Mouse (Mus musculus) small intestine, adult 2 months (tissue): ENCODE data around the gene Elp4. TPM values are rescaled to one million over a fixed set of nuclear protein-coding genes. Genes with fewer than 3 reads are reported as not detected.

ENCODE experiments used
- H3K27ac ChIP-seq: fragments of 200-500 bp; 2 replicates; pipeline ENCODE4 v1.5.1; 2012; ENCODE audit warnings: low read depth, low read length, control low read depth, inconsistent platforms; ENCODE audit not compliant: insufficient read depth
- H3K27me3 ChIP-seq: fragments of 200-500 bp; 2 replicates; pipeline ENCODE4 v1.6.1; 2012; ENCODE audit warnings: mild to moderate bottlenecking, moderate library complexity, low read length, inconsistent platforms; ENCODE audit not compliant: control insufficient read depth, insufficient read depth
- H3K36me3 ChIP-seq: fragments of 200-500 bp; 2 replicates; pipeline ENCODE4 v1.6.1; 2012; ENCODE audit warnings: mild to moderate bottlenecking, low read length, control low read depth, inconsistent platforms; ENCODE audit not compliant: control insufficient read depth, insufficient read depth
- H3K4me1 ChIP-seq: fragments of 200-500 bp; 2 replicates; pipeline ENCODE4 v1.6.1; 2012; ENCODE audit warnings: low read length, inconsistent platforms, mixed read lengths; ENCODE audit not compliant: control insufficient read depth, insufficient read depth, insufficient read length
- H3K4me3 ChIP-seq: fragments of 200-500 bp; 2 replicates; pipeline ENCODE4 v1.5.1; 2012; ENCODE audit warnings: low read depth, mild to moderate bottlenecking, control low read depth, inconsistent platforms, low read length, moderate library complexity
- CTCF ChIP-seq: fragments of 200-500 bp; IDR thresholded peaks from 2 replicates; pipeline ENCODE4 v1.5.1; 2012; ENCODE audit warnings: low read depth, mild to moderate bottlenecking, control low read depth, inconsistent platforms, low read length, moderate library complexity, mixed read lengths; ENCODE audit not compliant: insufficient replicate concordance, insufficient read length; ENCODE audit errors: extremely low read depth
- POLR2A ChIP-seq: fragments of 200-500 bp; IDR thresholded peaks from 2 replicates; pipeline ENCODE4 v1.6.1; 2012; ENCODE audit warnings: low read depth, mild to moderate bottlenecking, control low read depth, inconsistent platforms, low read length, moderate library complexity
- WGBS: fragments of 180-500 bp; shearing (Covaris S2); methylation state at CpG from one replicate; pipeline ENCODE4 v1.1.7; 2018; 5-methylcytosine and 5-hydroxymethylcytosine counted together
- polyA plus RNA-seq: library from polyadenylated mRNA; depleted of rRNA; stranded (reverse); fragments of >200 nt; gene quantifications from 2 replicates; pipeline ENCODE4 v1.2.3, GENCODE M21; 2012

Gene Elp4
- polyA plus RNA-seq, 1 experiment = 1.7 TPM

GRCm38 (mm10) chr2:105805210-105805609 is 99.2 kb downstream of the Elp4 start:
- Histone ChIP-seq H3K4me3 (no peak overlapping the region), H3K36me3 (no peaks in the 10 kb centered on the region), H3K27me3 (no peaks in the 10 kb centered on the region), H3K4me1 (no peaks in the 10 kb centered on the region), H3K27ac (no peak overlapping the region)
- TF ChIP-seq CTCF = no peak
- TF ChIP-seq POLR2A = no peak

GRCm38 (mm10) chr2:105804506-105804905 is 99.9 kb downstream of the Elp4 start:
- no peak overlapping the region for H3K27ac ChIP-seq
- H3K36me3 ChIP-seq = no peaks in the 10 kb centered on the region
- 78% methylated on average over 10 of the region's 10 CpGs for WGBS
- no peak overlapping the region for H3K4me3 ChIP-seq
- TF ChIP-seq CTCF (no peak), POLR2A (no peak)
- H3K4me1 ChIP-seq = no peaks in the 10 kb centered on the region
- no peaks in the 10 kb centered on the region for H3K27me3 ChIP-seq

GRCm38 (mm10) chr2:105803427-105803826 is 100.9 kb downstream of the Elp4 start:
- Histone ChIP-seq H3K27ac (no peak overlapping the region), H3K27me3 (no peaks in the 10 kb centered on the region), H3K4me1 (no peaks in the 10 kb centered on the region), H3K4me3 (no peak overlapping the region), H3K36me3 (no peaks in the 10 kb centered on the region)
- no peak for TF ChIP-seq POLR2A
- no peak for TF ChIP-seq CTCF
- WGBS = 58% methylated on average over 5 of the region's 5 CpGs

GRCm38 (mm10) chr2:105802902-105803301 is 101.5 kb downstream of the Elp4 start:
- 84% methylated on average over 2 of the region's 2 CpGs for WGBS

GRCm38 (mm10) chr2:105801536-105801935 is 102.8 kb downstream of the Elp4 start:
- no peak overlapping the region for H3K27ac ChIP-seq
- WGBS = 91% methylated on average over 6 of the region's 6 CpGs
- no peaks in the 10 kb centered on the region for H3K4me1 ChIP-seq
- no peak for TF ChIP-seq POLR2A
- TF ChIP-seq CTCF = no peak
- no peaks in the 10 kb centered on the region for H3K36me3 ChIP-seq
- no peaks in the 10 kb centered on the region for H3K27me3 ChIP-seq
- H3K4me3 ChIP-seq = no peak overlapping the region

More at GRCm38 (mm10) chr2:105802902-105803301, 101.5 kb downstream of the Elp4 start:
- Histone ChIP-seq H3K36me3 (no peaks in the 10 kb centered on the region), H3K27me3 (no peaks in the 10 kb centered on the region), H3K4me1 (no peaks in the 10 kb centered on the region), H3K4me3 (no peak overlapping the region), H3K27ac (no peak overlapping the region)
- TF ChIP-seq CTCF = no peak
- TF ChIP-seq POLR2A = no peak

GRCm38 (mm10) chr2:105800694-105801093 is 103.7 kb downstream of the Elp4 start:
- no peak overlapping the region for H3K4me3 ChIP-seq
- WGBS = 74% methylated on average over 1 of the region's 1 CpGs

GRCm38 (mm10) chr2:105799840-105800239 is 104.5 kb downstream of the Elp4 start:
- WGBS = 88% methylated on average over 2 of the region's 2 CpGs
- Histone ChIP-seq H3K4me3 (no peak overlapping the region), H3K4me1 (no peaks in the 10 kb centered on the region), H3K36me3 (no peaks in the 10 kb centered on the region), H3K27ac (no peak overlapping the region), H3K27me3 (no peaks in the 10 kb centered on the region)
- TF ChIP-seq POLR2A = no peak
- peak; percentile 40; the same call in 1 of the 2 replicates for TF ChIP-seq CTCF

More at GRCm38 (mm10) chr2:105800694-105801093, 103.7 kb downstream of the Elp4 start:
- Histone ChIP-seq H3K36me3 (no peaks in the 10 kb centered on the region), H3K4me1 (no peaks in the 10 kb centered on the region), H3K27me3 (no peaks in the 10 kb centered on the region), H3K27ac (no peak overlapping the region)
- no peak for TF ChIP-seq CTCF
- no peak for TF ChIP-seq POLR2A
